Mouse (Mus musculus) limb, embryonic 10.5 days (tissue): ENCODE data around the gene Fchsd2. TPM values are rescaled to one million over a fixed set of nuclear protein-coding genes. Genes with fewer than 3 reads are reported as not detected.

ENCODE experiments used
- DNase-seq: peaks from one replicate; pipeline ENCODE4 v3.0.0-alpha.2; 2017; ENCODE audit warnings: low spot score
- H3K27ac ChIP-seq: fragments of 300-500 bp; sonication (generic); 2 replicates; pipeline ENCODE4 v1.5.1; 2016; ENCODE audit warnings: mild to moderate bottlenecking
- H3K27me3 ChIP-seq: fragments of 300-500 bp; sonication (generic); 2 replicates; pipeline ENCODE4 v1.6.1; 2016; ENCODE audit warnings: low read depth, mild to moderate bottlenecking; ENCODE audit not compliant: poor library complexity, severe bottlenecking
- H3K36me3 ChIP-seq: fragments of 300-500 bp; sonication (generic); 2 replicates; pipeline ENCODE4 v1.6.1; 2016; ENCODE audit warnings: mild to moderate bottlenecking, moderate library complexity
- H3K4me1 ChIP-seq: fragments of 300-500 bp; sonication (generic); 2 replicates; pipeline ENCODE4 v1.6.1; 2016
- H3K4me3 ChIP-seq: fragments of 300-500 bp; sonication (generic); 2 replicates; pipeline ENCODE4 v1.5.1; 2016; ENCODE audit warnings: mild to moderate bottlenecking, moderate library complexity
- H3K9me3 ChIP-seq: fragments of 300-500 bp; sonication (generic); replicated peaks from 2 replicates; pipeline ENCODE4 v1.6.1; 2016; ENCODE audit warnings: mild to moderate bottlenecking
- WGBS: fragments of 180-500 bp; shearing (Covaris S2); methylation state at CpG from one replicate; pipeline ENCODE4 v1.1.7; 2016; 5-methylcytosine and 5-hydroxymethylcytosine counted together
- polyA plus RNA-seq: library from polyadenylated mRNA; unstranded; fragments of >200 nt; fragmentation: Nextera tagmentation; extraction: Ambion mirVana; gene quantifications from 2 replicates; pipeline ENCODE4 v1.2.1, GENCODE M21; 2016

The Fchsd2 gene
- polyA plus RNA-seq, 1 experiment from 2014 or later: 21.5 TPM

- H3K27me3 ChIP-seq: no peaks in the 10 kb centered on the region
- peak overlapping the region; percentile 91 for H3K27ac ChIP-seq
- WGBS: under 1% methylated on average over 43 of the region's 43 CpGs
- no peaks in the 10 kb centered on the region for H3K36me3 ChIP-seq
- DNase-seq: peak; percentile 96
- no peaks in the 10 kb centered on the region for H3K9me3 ChIP-seq
- peak overlapping the region; percentile 64 for H3K4me3 ChIP-seq
- peaks cover 6% of the 10 kb centered on the region for H3K4me1 ChIP-seq
Measured at GRCm38 (mm10) chr7:101310327-101311028, 217.8 kb downstream of the Fchsd2 start.

- DNase-seq: no peak
- H3K36me3 ChIP-seq: no peaks in the 10 kb centered on the region
- no peaks in the 10 kb centered on the region for H3K27me3 ChIP-seq
- 42% methylated on average over 2 of the region's 2 CpGs for WGBS
- peak overlapping the region; percentile 91 for H3K27ac ChIP-seq
- no peaks in the 10 kb centered on the region for H3K9me3 ChIP-seq
- peaks cover 6% of the 10 kb centered on the region for H3K4me1 ChIP-seq
- peak overlapping the region; percentile 64 for H3K4me3 ChIP-seq
Measured at GRCm38 (mm10) chr7:101311061-101311460, 218.4 kb downstream of the Fchsd2 start.

DNA sequence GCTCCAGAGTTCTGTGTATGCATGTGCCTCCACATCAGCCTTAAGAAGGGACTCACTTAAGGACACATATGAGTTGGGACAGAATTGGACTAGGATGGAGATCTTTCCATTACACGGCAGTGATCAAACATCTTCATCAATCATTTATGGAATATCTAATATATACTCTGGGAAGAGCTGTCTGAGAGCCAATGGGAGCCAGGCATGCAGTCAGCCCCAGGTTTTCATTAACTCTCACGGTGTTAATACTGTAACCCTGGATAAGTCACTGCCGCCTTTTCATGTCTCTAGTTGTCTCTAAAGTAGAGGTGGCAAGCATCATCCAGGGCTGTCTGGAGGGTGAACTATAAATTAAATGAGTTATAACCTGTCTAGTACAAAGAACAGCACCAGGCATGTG lies 220.4 kb downstream of the Fchsd2 start:
- Histone ChIP-seq H3K4me1 (peaks cover 6% of the 10 kb centered on the region), H3K27ac (no peak overlapping the region), H3K9me3 (no peaks in the 10 kb centered on the region), H3K36me3 (no peaks in the 10 kb centered on the region), H3K4me3 (no peak overlapping the region), H3K27me3 (no peaks in the 10 kb centered on the region)
- 66% methylated on average over 3 of the region's 3 CpGs for WGBS
- no peak for DNase-seq

DNA sequence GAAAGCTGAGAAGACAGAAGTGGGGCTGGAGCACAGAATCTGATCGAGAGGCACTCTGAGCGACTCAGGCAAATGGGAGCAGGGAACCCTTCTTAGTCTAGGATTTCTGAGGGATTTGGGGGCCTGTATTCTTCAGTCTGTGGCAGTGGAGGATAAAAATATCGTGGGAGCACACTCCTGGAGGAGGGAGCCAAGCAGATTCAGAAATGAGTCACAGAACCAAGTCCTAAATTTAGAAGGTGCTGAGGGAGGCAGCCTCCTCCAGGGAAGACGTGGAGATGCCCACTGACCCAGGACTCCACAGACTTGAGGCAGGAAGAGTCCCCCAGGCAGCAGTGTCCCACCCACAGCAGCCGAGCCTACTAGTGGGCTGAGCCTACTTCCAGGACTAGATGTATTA lies 221.7 kb downstream of the Fchsd2 start:
- Histone ChIP-seq H3K4me1 (peaks cover 6% of the 10 kb centered on the region), H3K9me3 (no peaks in the 10 kb centered on the region), H3K27me3 (peaks cover 9% of the 10 kb centered on the region), H3K36me3 (no peaks in the 10 kb centered on the region), H3K4me3 (no peak overlapping the region), H3K27ac (no peak overlapping the region)
- no peak for DNase-seq
- 76% methylated on average over 5 of the region's 5 CpGs for WGBS

GRCm38 (mm10) chr7:101315699-101316098 lies 223.0 kb downstream of the Fchsd2 start:
- peaks cover 7% of the 10 kb centered on the region for H3K4me1 ChIP-seq
- H3K36me3 ChIP-seq: no peaks in the 10 kb centered on the region
- no peak overlapping the region for H3K4me3 ChIP-seq
- DNase-seq: no peak
- peaks cover 22% of the 10 kb centered on the region for H3K27me3 ChIP-seq
- H3K9me3 ChIP-seq: no peaks in the 10 kb centered on the region
- no peak overlapping the region for H3K27ac ChIP-seq

- Histone ChIP-seq H3K27me3 (peaks cover 31% of the 10 kb centered on the region), H3K9me3 (no peaks in the 10 kb centered on the region), H3K36me3 (no peaks in the 10 kb centered on the region), H3K4me1 (peaks cover 15% of the 10 kb centered on the region), H3K27ac (no peak overlapping the region), H3K4me3 (no peak overlapping the region)
- WGBS: 67% methylated on average over 6 of the region's 6 CpGs
- DNase-seq: no peak
Measured at GRCm38 (mm10) chr7:101316591-101317001, 223.9 kb downstream of the Fchsd2 start.

- H3K9me3 ChIP-seq: no peaks in the 10 kb centered on the region
- no peak for DNase-seq
- peaks cover 35% of the 10 kb centered on the region for H3K27me3 ChIP-seq
- H3K36me3 ChIP-seq: no peaks in the 10 kb centered on the region
- H3K4me3 ChIP-seq: no peak within 1 kb of the TSS
- peaks cover 19% of the 10 kb centered on the region for H3K4me1 ChIP-seq
- WGBS: 87% methylated on average over 3 of the region's 3 CpGs
- no peak within 1 kb of the TSS for H3K27ac ChIP-seq
Measured at GRCm38 (mm10) chr7:101317014-101317413, 224.4 kb downstream of the Fchsd2 start, which contains the start of gene Stard10. TSS of gene Stard10 (plus strand) at chr7:101317086.

DNA sequence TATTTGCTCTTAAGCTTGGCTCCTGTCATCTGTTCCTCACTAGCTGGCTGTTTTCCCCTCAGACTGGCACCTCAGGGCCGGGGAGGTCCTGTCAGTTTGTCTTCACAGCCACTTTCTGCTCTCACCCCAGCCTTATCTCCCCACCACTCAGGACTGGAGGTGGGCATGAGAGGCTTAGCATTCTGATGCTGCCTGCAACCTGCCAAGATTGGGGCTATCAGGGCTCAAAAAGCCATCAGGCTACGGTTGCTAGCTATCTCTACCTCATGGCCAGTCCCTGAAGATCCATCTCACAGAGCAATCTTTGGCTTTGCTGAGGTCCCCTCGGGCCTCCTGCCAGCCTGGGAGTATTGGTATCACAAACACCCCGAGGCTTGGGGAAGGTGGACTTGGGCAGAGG lies 226.2 kb downstream of the Fchsd2 start:
- DNase-seq: no peak
- H3K4me1 ChIP-seq: peaks cover 27% of the 10 kb centered on the region
- H3K9me3 ChIP-seq: no peaks in the 10 kb centered on the region
- no peak overlapping the region for H3K4me3 ChIP-seq
- H3K27me3 ChIP-seq: peaks cover 52% of the 10 kb centered on the region
- no peaks in the 10 kb centered on the region for H3K36me3 ChIP-seq
- H3K27ac ChIP-seq: no peak overlapping the region
- WGBS: 72% methylated on average over 4 of the region's 4 CpGs

- WGBS: 74% methylated on average over 1 of the region's 1 CpGs
- Histone ChIP-seq H3K9me3 (no peaks in the 10 kb centered on the region), H3K4me1 (peaks cover 27% of the 10 kb centered on the region), H3K36me3 (no peaks in the 10 kb centered on the region), H3K27ac (no peak overlapping the region), H3K4me3 (no peak overlapping the region), H3K27me3 (peaks cover 55% of the 10 kb centered on the region)
- no peak for DNase-seq
Measured at GRCm38 (mm10) chr7:101319796-101320195, 227.1 kb downstream of the Fchsd2 start.

- peaks cover 27% of the 10 kb centered on the region for H3K4me1 ChIP-seq
- peak; percentile 78 for DNase-seq
- whole genome bisulfite sequencing: 5% methylated on average over 37 of the region's 37 CpGs
- no peaks in the 10 kb centered on the region for H3K36me3 ChIP-seq
- peak overlapping the region; percentile 84 for H3K27ac ChIP-seq
- peaks cover 55% of the 10 kb centered on the region for H3K27me3 ChIP-seq
- no peaks in the 10 kb centered on the region for H3K9me3 ChIP-seq
- H3K4me3 ChIP-seq: peak overlapping the region; percentile 84
Measured at GRCm38 (mm10) chr7:101320399-101321217, 227.9 kb downstream of the Fchsd2 start.

- Histone ChIP-seq H3K36me3 (no peaks in the 10 kb centered on the region), H3K27me3 (peaks cover 55% of the 10 kb centered on the region), H3K4me3 (peak overlapping the region; percentile 84), H3K27ac (peak overlapping the region; percentile 84), H3K4me1 (peaks cover 27% of the 10 kb centered on the region), H3K9me3 (no peaks in the 10 kb centered on the region)
- under 1% methylated on average over 61 of the region's 61 CpGs for WGBS
- DNase-seq: peak; percentile 72
Measured at GRCm38 (mm10) chr7:101321218-101321827, 228.7 kb downstream of the Fchsd2 start.

- peaks cover 27% of the 10 kb centered on the region for H3K4me1 ChIP-seq
- H3K9me3 ChIP-seq: no peaks in the 10 kb centered on the region
- 77% methylated on average over 4 of the region's 4 CpGs for WGBS
- H3K27ac ChIP-seq: no peak overlapping the region
- DNase-seq: no peak
- peaks cover 55% of the 10 kb centered on the region for H3K27me3 ChIP-seq
- no peaks in the 10 kb centered on the region for H3K36me3 ChIP-seq
- no peak overlapping the region for H3K4me3 ChIP-seq
Measured at GRCm38 (mm10) chr7:101323141-101323594, 230.5 kb downstream of the Fchsd2 start.
